Mouse (Mus musculus) liver, embryonic 13.5 days (tissue): Measurements from ENCODE around the gene Acadm. TPM values are rescaled to one million over a fixed set of nuclear protein-coding genes. Genes with fewer than 3 reads are reported as not detected.
A peak's percentile ranks its signal among the peaks of the same experiment; 100 is the strongest.

Source experiments
- ATAC-seq: fragments of 200-750 bp; cut with Nextera tagmentation; 2 replicates; pipeline ENCODE4 v1.8.0; 2017; ENCODE audit warnings: low read depth, mild to moderate bottlenecking, moderate number of reproducible peaks, moderate library complexity
- DNase-seq: peaks from one replicate; pipeline ENCODE4 v3.0.0; 2022
- H3K27ac ChIP-seq: fragments of 300-500 bp; sonication (generic); 2 replicates; pipeline ENCODE4 v1.5.1; 2015; ENCODE audit warnings: moderate library complexity, mild to moderate bottlenecking, inconsistent platforms
- H3K27me3 ChIP-seq: fragments of 300-500 bp; sonication (generic); 2 replicates; pipeline ENCODE4 v1.6.1; 2015; ENCODE audit warnings: mild to moderate bottlenecking, inconsistent platforms
- H3K36me3 ChIP-seq: fragments of 300-500 bp; sonication (generic); 2 replicates; pipeline ENCODE4 v1.6.1; 2015; ENCODE audit warnings: mild to moderate bottlenecking, inconsistent platforms
- H3K4me1 ChIP-seq: fragments of 300-500 bp; sonication (generic); replicated peaks from 2 replicates; pipeline ENCODE4 v1.6.1; 2015; ENCODE audit warnings: inconsistent platforms
- H3K4me2 ChIP-seq: fragments of 300-500 bp; sonication (generic); 2 replicates; pipeline ENCODE4 v1.6.1; 2015; ENCODE audit warnings: inconsistent platforms, mild to moderate bottlenecking, moderate library complexity
- H3K4me3 ChIP-seq: fragments of 300-500 bp; sonication (generic); replicated peaks from 2 replicates; pipeline ENCODE4 v1.5.1; 2015; ENCODE audit warnings: mild to moderate bottlenecking, inconsistent platforms
- H3K9ac ChIP-seq: fragments of 300-500 bp; sonication (generic); 2 replicates; pipeline ENCODE4 v1.6.1; 2015; ENCODE audit warnings: mild to moderate bottlenecking, inconsistent platforms
- H3K9me3 ChIP-seq: fragments of 300-500 bp; sonication (generic); replicated peaks from 2 replicates; pipeline ENCODE4 v1.6.1; 2016; ENCODE audit warnings: inconsistent platforms
- WGBS: fragments of 180-500 bp; shearing (Covaris S2); methylation state at CpG from one replicate; pipeline ENCODE4 v1.1.7; 2015; ENCODE audit not compliant: insufficient replicate concordance; 5-methylcytosine and 5-hydroxymethylcytosine counted together
- polyA plus RNA-seq: library from polyadenylated mRNA; unstranded; fragments of >200 nt; fragmentation: Nextera tagmentation; extraction: Ambion mirVana; gene quantifications from 2 replicates; pipeline ENCODE4 v1.2.1, GENCODE M21; 2015

The Acadm gene
- polyA plus RNA-seq, 1 experiment from 2014 or later = 52.6 TPM

DNA sequence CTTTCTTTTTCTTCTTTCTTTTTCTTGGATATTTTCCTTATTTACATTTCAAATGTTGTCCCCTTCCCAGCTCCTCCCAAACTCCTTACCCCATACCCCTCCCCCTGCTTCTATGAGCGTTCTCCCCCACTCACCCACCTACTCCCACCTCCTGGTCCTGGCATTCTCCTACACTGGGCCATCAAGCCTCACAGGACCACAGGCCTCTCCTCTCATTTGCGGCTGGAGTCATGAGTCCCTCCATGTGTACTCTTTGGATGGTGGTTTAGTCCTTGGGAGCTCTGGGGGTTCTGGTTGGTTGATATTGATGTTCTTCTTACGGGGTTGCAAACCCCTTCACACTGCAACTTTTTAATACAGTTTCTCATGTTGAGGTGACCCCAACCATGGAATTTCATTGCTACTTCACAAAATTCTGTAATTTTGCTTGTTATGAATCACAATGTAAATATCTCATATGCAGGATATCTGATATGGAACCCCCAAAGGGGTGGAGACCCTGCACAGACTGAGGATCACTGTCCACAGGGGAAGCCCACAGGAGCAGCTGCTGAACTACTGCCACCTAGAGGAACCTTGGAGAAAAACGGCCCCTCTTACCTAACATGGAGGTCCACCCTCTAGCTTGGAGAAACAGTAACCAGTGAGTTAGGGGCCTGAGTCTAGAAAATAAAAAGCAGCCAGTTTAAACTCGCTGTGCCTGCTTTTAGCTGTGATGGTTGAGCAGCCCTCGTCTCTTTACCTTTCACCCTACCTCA, 17.4 kb upstream of the Acadm start:
- Histone ChIP-seq H3K36me3 (no peaks in the 10 kb centered on the region), H3K9me3 (no peaks in the 10 kb centered on the region), H3K4me3 (no peak overlapping the region), H3K4me2 (no peak overlapping the region), H3K27me3 (no peaks in the 10 kb centered on the region), H3K9ac (no peak overlapping the region), H3K4me1 (no peaks in the 10 kb centered on the region), H3K27ac (no peak overlapping the region)
- WGBS = 54% methylated on average over 6 of the region's 6 CpGs
- no peak for DNase-seq
- ATAC-seq = no peak; the same call in 1 of the 2 replicates

DNA sequence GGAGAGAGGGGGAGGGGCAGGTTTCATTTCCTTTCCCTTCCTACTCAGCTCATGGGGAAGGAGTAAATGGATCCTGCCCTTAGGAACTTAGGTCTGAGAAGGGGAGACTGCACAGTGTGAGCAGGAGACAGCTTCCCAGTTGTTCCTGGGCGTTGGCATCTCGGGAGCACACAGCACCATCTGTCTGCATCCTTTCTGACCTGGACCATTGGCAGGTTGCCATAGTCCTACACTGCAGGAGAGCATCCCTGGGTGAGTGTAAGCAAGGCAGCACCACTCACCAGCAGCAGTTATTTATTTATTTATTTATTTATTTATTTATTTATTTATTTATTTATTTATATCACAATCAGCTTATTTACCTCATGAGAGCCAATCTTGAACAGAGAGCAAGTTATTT, 16.5 kb upstream of the Acadm start:
- no peaks in the 10 kb centered on the region for H3K27me3 ChIP-seq
- no peak overlapping the region for H3K4me3 ChIP-seq
- WGBS = 41% methylated on average over 2 of the region's 2 CpGs
- no peaks in the 10 kb centered on the region for H3K36me3 ChIP-seq
- no peak for ATAC-seq
- no peak overlapping the region for H3K4me2 ChIP-seq
- no peak for DNase-seq
- H3K4me1 ChIP-seq = no peaks in the 10 kb centered on the region
- H3K27ac ChIP-seq = no peak overlapping the region
- no peaks in the 10 kb centered on the region for H3K9me3 ChIP-seq
- H3K9ac ChIP-seq = no peak overlapping the region

DNA sequence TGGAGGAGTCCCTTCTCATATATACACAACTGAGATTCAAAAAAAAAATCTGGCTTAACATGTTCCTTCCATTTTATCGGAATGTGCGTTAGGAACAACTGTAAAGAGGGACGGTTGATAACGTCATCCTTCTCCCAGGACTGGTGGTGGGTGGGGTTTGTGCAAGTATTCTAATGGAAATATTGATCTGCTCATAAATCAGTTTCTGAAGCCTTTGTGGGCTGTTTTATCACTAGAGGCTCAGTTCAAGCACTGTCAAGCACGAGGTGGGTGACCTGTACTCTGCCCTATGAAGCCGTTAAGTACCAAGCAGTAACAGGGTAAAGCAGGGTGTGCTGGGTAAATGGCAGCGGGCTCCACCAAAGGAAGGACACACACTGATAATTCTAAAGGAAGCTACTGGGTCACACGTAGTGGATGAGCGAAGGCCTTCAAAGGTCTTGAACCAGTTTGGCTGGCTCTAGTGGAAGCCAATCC, 15.3 kb upstream of the Acadm start:
- WGBS = 78% methylated on average over 9 of the region's 9 CpGs
- Histone ChIP-seq H3K9me3 (no peaks in the 10 kb centered on the region), H3K4me3 (no peak overlapping the region), H3K36me3 (no peaks in the 10 kb centered on the region), H3K27ac (no peak overlapping the region), H3K27me3 (no peaks in the 10 kb centered on the region), H3K4me1 (no peaks in the 10 kb centered on the region), H3K9ac (no peak overlapping the region), H3K4me2 (no peak overlapping the region)
- ATAC-seq (no peak), DNase-seq (no peak)

DNA sequence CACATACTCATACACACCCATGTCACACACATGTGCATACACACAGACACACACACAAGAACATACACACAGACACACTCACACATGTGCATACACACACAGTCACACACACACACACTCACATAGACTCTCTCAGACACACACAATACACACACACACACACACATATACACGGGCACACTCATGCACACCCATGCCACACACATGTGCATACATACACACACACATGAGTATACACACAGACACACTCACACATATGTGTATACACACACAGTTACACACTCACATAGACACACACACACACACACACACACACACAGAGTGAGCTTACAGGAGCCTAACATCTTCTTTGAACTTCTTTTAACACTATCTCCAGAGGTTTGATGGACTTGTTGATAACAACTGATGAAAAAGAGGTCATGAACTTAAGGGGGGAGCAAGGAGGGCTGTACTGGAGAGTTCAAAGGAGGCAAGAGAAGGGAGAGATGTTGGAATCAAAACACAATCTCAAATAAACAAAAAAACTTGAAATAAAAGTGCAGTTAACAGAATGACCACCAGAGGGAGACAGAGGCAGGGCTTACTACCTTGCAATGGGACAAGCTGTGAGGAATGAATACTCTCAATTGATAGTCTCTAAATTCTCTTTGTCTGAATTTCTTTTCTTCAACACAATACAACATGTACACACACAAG, 14.8 kb upstream of the Acadm start:
- ATAC-seq (0 out of 2 replicates have a peak, but pooled peaks have one; percentile 39), DNase-seq (no peak)

DNA sequence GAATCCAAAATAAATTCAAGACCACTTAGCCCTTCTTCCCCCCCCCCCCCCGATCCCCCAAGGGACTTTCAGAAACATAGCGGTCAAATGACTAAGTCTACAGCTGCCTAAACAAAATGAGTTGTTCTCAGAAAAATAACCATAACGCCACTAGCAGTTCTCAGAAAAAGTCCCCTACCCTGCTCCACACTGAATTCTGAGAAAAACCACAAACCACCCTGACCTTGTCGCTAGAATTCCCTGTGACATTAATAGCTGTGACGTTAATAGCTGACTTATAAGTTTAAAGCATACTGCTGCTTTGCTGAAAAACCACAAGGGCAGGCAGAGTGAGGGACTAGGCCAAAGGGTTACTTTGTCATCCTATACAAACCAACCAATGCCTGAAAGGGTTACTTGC, 13.5 kb upstream of the Acadm start:
- 40% methylated on average over 5 of the region's 5 CpGs for WGBS
- no peak for ATAC-seq

More for the DNA sequence above, 14.8 kb upstream of the Acadm start:
- WGBS = 79% methylated on average over 1 of the region's 1 CpGs
- no peak overlapping the region for H3K4me3 ChIP-seq
- no peak overlapping the region for H3K27ac ChIP-seq
- no peaks in the 10 kb centered on the region for H3K36me3 ChIP-seq
- H3K9ac ChIP-seq = no peak overlapping the region
- no peaks in the 10 kb centered on the region for H3K27me3 ChIP-seq
- no peaks in the 10 kb centered on the region for H3K4me1 ChIP-seq
- H3K9me3 ChIP-seq = no peaks in the 10 kb centered on the region
- H3K4me2 ChIP-seq = no peak overlapping the region

DNA sequence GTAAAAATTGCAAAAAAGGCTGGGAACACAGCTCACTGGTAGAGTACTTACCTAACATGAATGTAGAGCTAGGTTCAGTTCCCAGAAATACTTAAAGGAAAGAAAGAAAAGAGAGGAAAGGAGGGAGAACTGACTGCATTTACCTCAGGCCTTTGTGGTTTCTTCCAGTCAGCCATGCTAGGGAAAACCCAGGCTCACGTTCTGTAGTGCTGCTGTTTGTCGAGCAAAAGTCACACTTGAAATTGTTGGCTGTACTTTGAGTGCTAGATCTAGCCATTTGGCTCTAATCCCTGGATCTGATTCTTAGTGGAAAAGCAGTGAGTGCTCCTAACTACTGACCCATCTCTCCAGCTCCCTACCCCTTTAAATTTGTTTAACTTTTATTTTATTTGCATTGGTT, 3.7 kb upstream of the Acadm start:
- Histone ChIP-seq H3K36me3 (no peaks in the 10 kb centered on the region), H3K27ac (no peak overlapping the region), H3K4me2 (no peak overlapping the region), H3K9me3 (no peaks in the 10 kb centered on the region), H3K27me3 (no peaks in the 10 kb centered on the region), H3K4me1 (peaks cover 18% of the 10 kb centered on the region), H3K4me3 (no peak overlapping the region), H3K9ac (no peak overlapping the region)
- WGBS = 51% methylated on average over 2 of the region's 2 CpGs
- DNase-seq = no peak
- no peak for ATAC-seq

More for the DNA sequence above, 13.5 kb upstream of the Acadm start:
- no peaks in the 10 kb centered on the region for H3K36me3 ChIP-seq
- H3K9ac ChIP-seq = no peak overlapping the region
- no peaks in the 10 kb centered on the region for H3K4me1 ChIP-seq
- H3K4me3 ChIP-seq = no peak overlapping the region
- H3K4me2 ChIP-seq = no peak overlapping the region
- DNase-seq = no peak
- no peaks in the 10 kb centered on the region for H3K9me3 ChIP-seq
- H3K27me3 ChIP-seq = no peaks in the 10 kb centered on the region
- no peak overlapping the region for H3K27ac ChIP-seq

DNA sequence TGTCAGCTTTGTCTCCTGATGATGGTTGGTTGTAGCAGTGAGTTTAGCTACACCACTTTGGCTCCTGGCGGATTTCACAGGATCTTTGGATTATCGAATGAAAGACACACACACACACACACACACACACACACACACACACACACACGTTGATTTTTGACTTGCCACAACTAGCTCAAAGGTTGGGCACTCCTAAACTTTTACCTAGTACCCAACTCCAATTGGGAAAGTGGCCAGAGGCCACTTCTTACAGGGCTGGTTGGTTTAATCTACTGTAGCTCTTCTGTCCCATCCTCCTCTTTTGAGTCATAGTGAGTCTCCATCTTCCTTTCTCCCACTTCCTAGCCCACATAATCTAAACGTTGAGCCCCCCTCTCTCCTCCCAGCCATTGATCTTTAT, 2.8 kb upstream of the Acadm start:
- Histone ChIP-seq H3K4me2 (no peak overlapping the region), H3K27me3 (no peaks in the 10 kb centered on the region), H3K9me3 (no peaks in the 10 kb centered on the region), H3K36me3 (no peaks in the 10 kb centered on the region), H3K4me3 (no peak overlapping the region), H3K4me1 (peaks cover 27% of the 10 kb centered on the region), H3K9ac (no peak overlapping the region), H3K27ac (no peak overlapping the region)
- DNase-seq = no peak
- no peak for ATAC-seq
- 69% methylated on average over 4 of the region's 4 CpGs for WGBS

DNA sequence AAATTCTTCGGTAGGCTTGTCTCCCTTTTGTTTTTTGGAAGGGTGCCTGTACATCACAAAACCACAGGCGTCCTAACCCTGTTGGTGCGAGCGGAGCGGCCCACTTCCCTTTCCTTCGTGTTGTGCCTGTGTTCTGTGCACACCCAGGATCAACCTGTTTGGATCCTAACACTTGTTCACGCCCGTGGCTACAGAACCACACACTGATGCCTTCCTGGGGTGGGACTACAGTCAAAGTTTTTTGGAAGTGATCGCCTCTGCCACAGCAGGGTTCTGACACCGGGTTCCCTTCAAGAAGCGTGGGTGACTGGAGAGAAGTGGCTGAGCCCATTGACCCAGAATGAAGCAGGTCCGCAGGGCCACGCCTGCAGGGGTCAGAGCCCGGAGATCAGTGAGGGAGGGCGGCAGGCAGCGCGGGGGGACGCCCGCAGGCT, 514 bp downstream of the Acadm start:
- H3K4me1 ChIP-seq = peaks cover 47% of the 10 kb centered on the region
- H3K36me3 ChIP-seq = peaks cover 13% of the 10 kb centered on the region
- H3K9ac ChIP-seq = peak overlapping the region; percentile 88
- H3K4me3 ChIP-seq = peak overlapping the region; percentile 86
- H3K4me2 ChIP-seq = peak overlapping the region; percentile 89
- no peaks in the 10 kb centered on the region for H3K9me3 ChIP-seq
- DNase-seq (no peak), ATAC-seq (peak; percentile 59)
- H3K27me3 ChIP-seq = no peaks in the 10 kb centered on the region
- under 1% methylated on average over 19 of the region's 19 CpGs for WGBS
- H3K27ac ChIP-seq = peak overlapping the region; percentile 81

DNA sequence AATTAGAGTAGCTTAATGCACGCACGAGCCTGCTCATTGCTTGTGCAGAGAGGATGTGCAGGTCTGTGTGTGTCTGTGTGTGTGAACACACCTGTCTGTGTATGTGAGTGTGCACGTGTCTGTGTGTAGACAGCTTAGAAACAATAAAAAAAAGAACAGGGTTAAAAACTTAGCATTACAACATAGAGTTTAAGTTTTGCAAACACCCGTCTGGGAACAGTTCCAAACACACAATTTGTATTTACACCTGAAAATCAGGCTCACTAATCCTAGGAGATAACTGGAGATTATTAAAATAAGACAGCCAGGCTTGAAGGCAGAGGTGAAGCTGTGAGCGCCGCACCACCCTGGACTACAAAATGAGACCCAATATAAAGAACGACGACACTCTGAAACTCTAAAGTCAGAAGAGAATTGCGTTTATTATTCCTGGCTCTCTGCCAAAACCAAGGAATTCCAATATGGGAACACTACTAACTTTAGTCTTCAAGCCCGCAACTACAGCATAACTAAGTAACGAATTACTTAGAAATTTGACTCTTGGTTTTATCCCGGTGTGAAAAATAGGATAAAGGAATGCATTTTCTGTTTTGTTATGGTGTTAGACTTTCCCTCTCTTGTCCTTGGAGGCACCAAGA, 1.3 kb downstream of the Acadm start:
- Histone ChIP-seq H3K4me1 (peaks cover 47% of the 10 kb centered on the region), H3K36me3 (peaks cover 21% of the 10 kb centered on the region), H3K9me3 (no peaks in the 10 kb centered on the region), H3K27ac (peak overlapping the region; percentile 81; the same call in 1 of the 2 replicates), H3K27me3 (no peaks in the 10 kb centered on the region), H3K4me2 (peak overlapping the region; percentile 89), H3K9ac (peak overlapping the region; percentile 88), H3K4me3 (peak overlapping the region; percentile 86)
- ATAC-seq (no peak), DNase-seq (no peak)
- 61% methylated on average over 12 of the region's 12 CpGs for WGBS

DNA sequence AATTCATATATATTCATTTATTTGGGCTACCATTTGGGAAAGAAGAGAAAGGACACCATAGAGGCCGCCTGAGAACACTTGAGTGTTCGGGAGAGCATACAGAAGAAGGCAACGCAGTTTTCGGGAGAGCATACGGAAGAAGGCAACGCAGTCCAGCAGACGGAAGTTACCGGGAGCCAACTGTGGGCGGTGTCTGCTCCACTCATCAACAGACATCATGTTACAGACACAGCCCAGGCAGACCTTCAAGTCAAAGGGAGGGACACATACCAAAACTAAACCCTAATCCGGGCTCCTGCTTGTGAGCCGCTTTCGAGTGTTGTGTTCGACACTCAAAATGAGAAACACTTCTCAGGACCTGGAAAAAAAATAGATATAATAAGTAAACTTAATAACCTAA, 2.8 kb downstream of the Acadm start:
- H3K4me2 ChIP-seq = no peak overlapping the region
- no peak overlapping the region for H3K4me3 ChIP-seq
- WGBS = 90% methylated on average over 13 of the region's 13 CpGs
- no peak for DNase-seq
- no peak overlapping the region for H3K9ac ChIP-seq
- no peak for ATAC-seq
- no peak overlapping the region for H3K27ac ChIP-seq
- peaks cover 47% of the 10 kb centered on the region for H3K4me1 ChIP-seq
- peaks cover 36% of the 10 kb centered on the region for H3K36me3 ChIP-seq
- no peaks in the 10 kb centered on the region for H3K27me3 ChIP-seq
- no peaks in the 10 kb centered on the region for H3K9me3 ChIP-seq

DNA sequence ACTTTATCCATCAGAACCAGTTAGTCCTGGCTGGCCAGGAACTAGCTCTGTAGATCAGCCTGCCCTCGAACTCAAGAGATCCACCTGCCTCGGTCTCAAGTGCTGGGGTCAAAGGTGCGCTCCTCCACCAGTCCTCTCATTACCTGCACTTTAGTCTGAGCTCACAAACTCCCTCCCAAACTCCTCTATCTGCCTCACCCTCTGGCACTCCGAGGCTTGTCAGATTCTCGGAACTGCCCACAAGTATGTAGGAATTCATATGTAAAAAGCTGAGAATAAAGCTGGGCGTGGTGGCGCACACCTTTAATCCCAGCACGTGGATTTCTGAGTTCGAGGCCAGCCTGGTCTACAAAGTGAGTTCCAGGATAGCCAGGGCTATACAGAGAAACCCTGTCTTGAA, 3.9 kb downstream of the Acadm start:
- Histone ChIP-seq H3K4me1 (peaks cover 47% of the 10 kb centered on the region), H3K36me3 (peaks cover 44% of the 10 kb centered on the region), H3K9ac (no peak overlapping the region), H3K4me3 (no peak overlapping the region), H3K27ac (no peak overlapping the region), H3K4me2 (no peak overlapping the region), H3K9me3 (no peaks in the 10 kb centered on the region), H3K27me3 (no peaks in the 10 kb centered on the region)
- ATAC-seq (no peak), DNase-seq (no peak)
- WGBS = 81% methylated on average over 9 of the region's 9 CpGs
